Mouse (Mus musculus) limb, embryonic 11.5 days (tissue): Measurements from ENCODE around the gene Smtnl1. TPM values are rescaled to one million over a fixed set of nuclear protein-coding genes. Genes with fewer than 3 reads are reported as not detected.

ENCODE experiments used
- ATAC-seq: fragments of 200-750 bp; cut with Nextera tagmentation; 2 replicates; pipeline ENCODE4 v1.8.0; 2017; ENCODE audit warnings: low read depth; ENCODE audit not compliant: insufficient number of reproducible peaks, low FRiP score, low TSS enrichment
- DNase-seq: peaks from one replicate; pipeline ENCODE4 v3.0.0-alpha.2; 2015; ENCODE audit warnings: low spot score
- H3K27ac ChIP-seq: fragments of 300-500 bp; sonication (generic); replicated peaks from 2 replicates; pipeline ENCODE4 v1.5.1; 2014; ENCODE audit warnings: low read depth, mild to moderate bottlenecking, low read length
- H3K27me3 ChIP-seq: fragments of 300-500 bp; sonication (generic); 2 replicates; pipeline ENCODE4 v1.6.1; 2014; ENCODE audit warnings: mild to moderate bottlenecking, low read length, mixed read lengths; ENCODE audit not compliant: control insufficient read depth, insufficient read depth
- H3K36me3 ChIP-seq: fragments of 300-500 bp; sonication (generic); 2 replicates; pipeline ENCODE4 v1.6.1; 2014; ENCODE audit warnings: mild to moderate bottlenecking, low read length, moderate library complexity, mixed read lengths; ENCODE audit not compliant: control insufficient read depth, insufficient read depth
- H3K4me1 ChIP-seq: fragments of 300-500 bp; sonication (generic); 2 replicates; pipeline ENCODE4 v1.6.1; 2014; ENCODE audit warnings: low read length, mixed read lengths; ENCODE audit not compliant: control insufficient read depth, insufficient read depth
- H3K4me2 ChIP-seq: fragments of 300-500 bp; sonication (generic); 2 replicates; pipeline ENCODE4 v1.6.1; 2014; ENCODE audit warnings: low read depth, mild to moderate bottlenecking, moderate library complexity; ENCODE audit not compliant: severe bottlenecking
- H3K4me3 ChIP-seq: fragments of 300-500 bp; sonication (generic); 2 replicates; pipeline ENCODE4 v1.5.1; 2014; ENCODE audit warnings: low read depth, low read length
- H3K9ac ChIP-seq: fragments of 300-500 bp; sonication (generic); 2 replicates; pipeline ENCODE4 v1.6.1; 2014; ENCODE audit warnings: mild to moderate bottlenecking, low read length
- H3K9me3 ChIP-seq: fragments of 300-500 bp; sonication (generic); 2 replicates; pipeline ENCODE4 v1.6.1; 2016; ENCODE audit warnings: low read length; ENCODE audit not compliant: control insufficient read depth
- WGBS: fragments of 180-500 bp; shearing (Covaris S2); extraction: QIAGEN DNeasy Blood & Tissue Kit; methylation state at CpG from one replicate; pipeline ENCODE4 v1.1.7; 2014; 5-methylcytosine and 5-hydroxymethylcytosine counted together
- polyA plus RNA-seq: library from polyadenylated mRNA; unstranded; fragments of >200 nt; fragmentation: Nextera tagmentation; extraction: Ambion mirVana; gene quantifications from 2 replicates; pipeline ENCODE4 v1.2.1, GENCODE M21; 2014

Gene Smtnl1
- polyA plus RNA-seq, 1 experiment from 2014 or later: 0.32 TPM

GRCm38 (mm10) chr2:84775241-84775640 is 47.2 kb downstream of the Smtnl1 start, which contains the start of gene Serping1:
Serping1 (minus strand) TSS chr2:84775444.
- peak; percentile 36; the same call in 1 of the 2 replicates for ATAC-seq
- H3K27me3 ChIP-seq: no peaks in the 10 kb centered on the region
- H3K4me3 ChIP-seq: peak within 1 kb of the TSS; percentile 6; the same call in 1 of the 2 replicates
- no peak for DNase-seq
- no peaks in the 10 kb centered on the region for H3K9me3 ChIP-seq
- 67% methylated on average over 9 of the region's 9 CpGs for WGBS
- no peak within 1 kb of the TSS for H3K27ac ChIP-seq
- H3K36me3 ChIP-seq: no peaks in the 10 kb centered on the region
- H3K4me1 ChIP-seq: peaks cover 4% of the 10 kb centered on the region; the same call in 1 of the 2 replicates
- peak within 1 kb of the TSS; percentile 33 for H3K4me2 ChIP-seq
- peak within 1 kb of the TSS; percentile 9; the same call in 1 of the 2 replicates for H3K9ac ChIP-seq

- Histone ChIP-seq H3K9ac (peak overlapping the region; percentile 9; the same call in 1 of the 2 replicates), H3K36me3 (no peaks in the 10 kb centered on the region), H3K4me1 (peaks cover 4% of the 10 kb centered on the region; the same call in 1 of the 2 replicates), H3K27me3 (no peaks in the 10 kb centered on the region), H3K4me3 (peak overlapping the region; percentile 6; the same call in 1 of the 2 replicates), H3K4me2 (peak overlapping the region; percentile 33), H3K9me3 (no peaks in the 10 kb centered on the region), H3K27ac (no peak overlapping the region)
- WGBS: 2% methylated on average over 14 of the region's 15 CpGs
- ATAC-seq (peak; percentile 94), DNase-seq (peak; percentile 78)
Measured at GRCm38 (mm10) chr2:84774751-84775150, 47.7 kb downstream of the Smtnl1 start.

GRCm38 (mm10) chr2:84773195-84773594 is 49.3 kb downstream of the Smtnl1 start:
- no peak for ATAC-seq
- Histone ChIP-seq H3K4me3 (no peak overlapping the region), H3K4me1 (peaks cover 4% of the 10 kb centered on the region; the same call in 1 of the 2 replicates), H3K9me3 (no peaks in the 10 kb centered on the region), H3K27ac (no peak overlapping the region), H3K27me3 (no peaks in the 10 kb centered on the region), H3K36me3 (no peaks in the 10 kb centered on the region), H3K9ac (no peak overlapping the region), H3K4me2 (no peak overlapping the region)
- DNase-seq: no peak
- 77% methylated on average over 5 of the region's 5 CpGs for WGBS

GRCm38 (mm10) chr2:84772454-84772853 is 50.0 kb downstream of the Smtnl1 start:
- no peak overlapping the region for H3K4me2 ChIP-seq
- H3K9ac ChIP-seq: no peak overlapping the region
- no peaks in the 10 kb centered on the region for H3K27me3 ChIP-seq
- no peaks in the 10 kb centered on the region for H3K36me3 ChIP-seq
- ATAC-seq (no peak), DNase-seq (no peak)
- no peak overlapping the region for H3K27ac ChIP-seq
- no peaks in the 10 kb centered on the region for H3K9me3 ChIP-seq
- H3K4me1 ChIP-seq: peaks cover 4% of the 10 kb centered on the region; the same call in 1 of the 2 replicates
- H3K4me3 ChIP-seq: no peak overlapping the region
- WGBS: 88% methylated on average over 4 of the region's 4 CpGs

- Histone ChIP-seq H3K4me3 (no peak overlapping the region), H3K9me3 (no peaks in the 10 kb centered on the region), H3K27me3 (no peaks in the 10 kb centered on the region), H3K4me2 (no peak overlapping the region), H3K36me3 (no peaks in the 10 kb centered on the region), H3K4me1 (peaks cover 4% of the 10 kb centered on the region; the same call in 1 of the 2 replicates), H3K9ac (no peak overlapping the region), H3K27ac (no peak overlapping the region)
- 79% methylated on average over 6 of the region's 6 CpGs for WGBS
- ATAC-seq: no peak
- no peak for DNase-seq
Measured at GRCm38 (mm10) chr2:84770501-84770900, 52.0 kb downstream of the Smtnl1 start.

- Histone ChIP-seq H3K27ac (no peak overlapping the region), H3K27me3 (no peaks in the 10 kb centered on the region), H3K36me3 (no peaks in the 10 kb centered on the region), H3K4me2 (no peak overlapping the region), H3K9me3 (no peaks in the 10 kb centered on the region), H3K9ac (no peak overlapping the region), H3K4me1 (no peaks in the 10 kb centered on the region), H3K4me3 (no peak overlapping the region)
- no peak for ATAC-seq
- 56% methylated on average over 1 of the region's 1 CpGs for WGBS
- DNase-seq: no peak
Measured at GRCm38 (mm10) chr2:84762818-84763217, 59.6 kb downstream of the Smtnl1 start.

- no peak for ATAC-seq
- DNase-seq: no peak
- no peak overlapping the region for H3K9ac ChIP-seq
- H3K4me3 ChIP-seq: no peak overlapping the region
- WGBS: 68% methylated on average over 4 of the region's 4 CpGs
- H3K27ac ChIP-seq: no peak overlapping the region
- H3K9me3 ChIP-seq: no peaks in the 10 kb centered on the region
- H3K36me3 ChIP-seq: no peaks in the 10 kb centered on the region
- no peak overlapping the region for H3K4me2 ChIP-seq
- no peaks in the 10 kb centered on the region for H3K4me1 ChIP-seq
- H3K27me3 ChIP-seq: no peaks in the 10 kb centered on the region
Measured at GRCm38 (mm10) chr2:84762295-84762694, 60.2 kb downstream of the Smtnl1 start.

GRCm38 (mm10) chr2:84761840-84762239 is 60.6 kb downstream of the Smtnl1 start:
- DNase-seq (no peak), ATAC-seq (no peak)
- Histone ChIP-seq H3K4me2 (no peak overlapping the region), H3K4me3 (no peak overlapping the region), H3K9me3 (no peaks in the 10 kb centered on the region), H3K27ac (no peak overlapping the region), H3K27me3 (no peaks in the 10 kb centered on the region), H3K9ac (no peak overlapping the region), H3K36me3 (no peaks in the 10 kb centered on the region), H3K4me1 (no peaks in the 10 kb centered on the region)
- 92% methylated on average over 1 of the region's 1 CpGs for WGBS

- Histone ChIP-seq H3K27ac (no peak overlapping the region), H3K4me1 (no peaks in the 10 kb centered on the region), H3K27me3 (no peaks in the 10 kb centered on the region), H3K36me3 (no peaks in the 10 kb centered on the region), H3K9me3 (no peaks in the 10 kb centered on the region), H3K4me2 (no peak overlapping the region), H3K9ac (no peak overlapping the region), H3K4me3 (no peak overlapping the region)
- WGBS: 84% methylated on average over 3 of the region's 3 CpGs
- no peak for ATAC-seq
- no peak for DNase-seq
Measured at GRCm38 (mm10) chr2:84761309-84761708, 61.1 kb downstream of the Smtnl1 start.
